8 mouse cellular contexts compared by ENCODE assay signal in the genomic region with DNA sequence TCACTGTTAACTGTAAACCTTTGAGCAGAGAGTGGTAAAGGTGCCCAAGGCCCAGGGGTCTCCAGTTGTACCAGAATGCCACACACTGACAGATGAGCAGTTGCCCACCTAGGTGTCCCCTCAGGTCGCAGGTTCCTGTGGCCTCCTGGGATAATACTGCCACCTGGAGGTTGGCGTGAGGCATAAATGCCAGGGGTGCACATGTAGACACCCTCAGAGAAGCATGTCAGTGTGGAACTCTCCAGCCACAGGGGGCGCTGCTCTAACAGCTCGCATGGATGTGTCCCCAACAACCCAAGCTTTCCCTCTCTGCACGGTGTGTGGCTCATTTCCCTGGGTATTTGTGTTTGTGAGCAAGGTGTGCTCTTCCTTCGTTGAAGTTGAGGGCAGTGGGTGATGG. TPM values are rescaled to one million over a fixed set of nuclear protein-coding genes. Genes with fewer than 3 reads are reported as not detected.
DNase-seq lines count a peak whose midpoint lies in the region; ATAC-seq and TF ChIP-seq lines count a peak whose summit lies in the region.

No protein-coding gene starts in this region.

- no peaks in the 10 kb centered on the region for H3K36me3 ChIP-seq in lung, postnatal 0 days (ENCODE audit: insufficient read depth, low read length)

- peak; percentile 41 to 49 for DNase-seq in cerebellum, postnatal 10 days
- no peak for DNase-seq in cerebellum, adult 11-12 months
- DNase-seq in lung, postnatal 0 days (ENCODE audit: low spot score): peak; percentile 36
- DNase-seq in lung, postnatal 36 days: no peak
- peak; percentile 32 for DNase-seq in c-Kit-positive CD71-negative TER-119-negative erythroid progenitor cells, embryonic 14.5 days (ENCODE audit: low read depth)
- peak; percentile 64 for DNase-seq in testis, postnatal 10 days (ENCODE audit: low spot score)
- no peak for DNase-seq in layer of hippocampus, postnatal 14 days (ENCODE audit: low spot score in 2 of 2)
- DNase-seq in left cerebral cortex, adult 11 months (ENCODE audit: low spot score): no peak

- H3K9me3 ChIP-seq in lung, postnatal 0 days (ENCODE audit: low read length): no peaks in the 10 kb centered on the region

- TF ChIP-seq EP300 in lung, postnatal 0 days (IDR thresholded peaks at IDR 0.05): no peak

- H3K9ac ChIP-seq in lung, postnatal 0 days (replicated peaks; ENCODE audit: low read depth): no peak overlapping the region

- no peaks in the 10 kb centered on the region for H3K4me1 ChIP-seq in lung, postnatal 0 days (ENCODE audit: insufficient read depth, low read depth, low read length)

- no peak overlapping the region for H3K27ac ChIP-seq in lung, postnatal 0 days (ENCODE audit: low read length)

- H3K27me3 ChIP-seq in lung, postnatal 0 days (replicated peaks; ENCODE audit: insufficient read depth, low read length): no peaks in the 10 kb centered on the region

- TF ChIP-seq CTCF in lung, postnatal 0 days (IDR thresholded peaks at IDR 0.05): peak; percentile 71

- no peak overlapping the region for H3K4me3 ChIP-seq in lung, postnatal 0 days (ENCODE audit: low read depth, low read length)

- no peak overlapping the region for H3K4me2 ChIP-seq in lung, postnatal 0 days (replicated peaks; ENCODE audit: low read depth, low read length)

- WGBS in lung, postnatal 0 days: 58% methylated on average over 6 of the region's 6 CpGs

- no peak for ATAC-seq in lung, postnatal 0 days

RNA-seq across cellular contexts. Expression of a gene that starts 48.8 kb away (rescaled TPM):
- 0.18 and 0.35 TPM in 2 replicates for polyA plus RNA-seq in lung, postnatal 0 days (2015; fragmentation: Nextera tagmentation; extraction: Ambion mirVana)
- total RNA-seq in layer of hippocampus, postnatal 14 days (2021): under 1 TPM; 0.79 to 0.88 TPM

Comparison
In these comparisons a context has a peak if more than half of its experiments do, and no peak if none do; other contexts are left out.
1. DNase-seq: peak in cerebellum, postnatal 10 days (2 of 2), lung, postnatal 0 days (single experiment), c-Kit-positive CD71-negative TER-119-negative erythroid progenitor cells, embryonic 14.5 days (single experiment) and testis, postnatal 10 days (single experiment); none in cerebellum, adult 11-12 months (single experiment), lung, postnatal 36 days (single experiment), layer of hippocampus, postnatal 14 days (0 of 2) and left cerebral cortex, adult 11 months (single experiment).